Mouse (Mus musculus) layer of hippocampus, postnatal 10 days (tissue): ENCODE measurements around the gene Mcrip1. TPM values are rescaled to one million over a fixed set of nuclear protein-coding genes. Genes with fewer than 3 reads are reported as not detected.
"Not testable (repeated sequence)": the region's sequence is repeated elsewhere in the genome, so short reads cannot be mapped to it uniquely, and the experiment has no call there.

Source experiments
- DNase-seq, 2 experiments: peaks; one replicate each; pipeline ENCODE4 v3.0.0; 2021; ENCODE audit warnings: low spot score in 2 of 2
- long read RNA-seq: library from polyadenylated mRNA; stranded (forward); transcript quantifications from one replicate; pipeline ENCODE4 v2.0.0, GENCODE M21; 2023
- total RNA-seq, 2 experiments: library from RNA; stranded (reverse); gene quantifications; 2 replicates each; pipeline ENCODE4 v1.2.3; 2021

Gene Mcrip1
- total RNA-seq: 100 to 1,000 TPM in 1 of 2 experiments, 10 to 100 TPM in 1; 95.4 to 107 TPM
- long read RNA-seq, transcript Mcrip1-201 (5 exons, 1,205 nt): major isoform, 233 of 257 reads
- long read RNA-seq, partial matches to known transcripts: 4 of 257 reads
- long read RNA-seq, other reads (novel, unspliced or antisense): 16 of 257 reads

- DNase-seq: peak; percentile 90 to 95
Observed at GRCm38 (mm10) chr11:120549168-120549945, at the start of gene Mcrip1. TSS of gene Mcrip1 (minus strand) at chr11:120549727.

- DNase-seq: no peak
Observed at GRCm38 (mm10) chr11:120598990-120599549, 49.5 kb upstream of the Mcrip1 start.

- DNase-seq: peak; percentile 87 to 93
Observed at GRCm38 (mm10) chr11:120598283-120598989, 48.9 kb upstream of the Mcrip1 start, which contains the start of the genes Alyref and Anapc11. TSS of gene Alyref (minus strand) at chr11:120598365. TSS of gene Anapc11 (plus strand) at chr11:120598421.

DNA sequence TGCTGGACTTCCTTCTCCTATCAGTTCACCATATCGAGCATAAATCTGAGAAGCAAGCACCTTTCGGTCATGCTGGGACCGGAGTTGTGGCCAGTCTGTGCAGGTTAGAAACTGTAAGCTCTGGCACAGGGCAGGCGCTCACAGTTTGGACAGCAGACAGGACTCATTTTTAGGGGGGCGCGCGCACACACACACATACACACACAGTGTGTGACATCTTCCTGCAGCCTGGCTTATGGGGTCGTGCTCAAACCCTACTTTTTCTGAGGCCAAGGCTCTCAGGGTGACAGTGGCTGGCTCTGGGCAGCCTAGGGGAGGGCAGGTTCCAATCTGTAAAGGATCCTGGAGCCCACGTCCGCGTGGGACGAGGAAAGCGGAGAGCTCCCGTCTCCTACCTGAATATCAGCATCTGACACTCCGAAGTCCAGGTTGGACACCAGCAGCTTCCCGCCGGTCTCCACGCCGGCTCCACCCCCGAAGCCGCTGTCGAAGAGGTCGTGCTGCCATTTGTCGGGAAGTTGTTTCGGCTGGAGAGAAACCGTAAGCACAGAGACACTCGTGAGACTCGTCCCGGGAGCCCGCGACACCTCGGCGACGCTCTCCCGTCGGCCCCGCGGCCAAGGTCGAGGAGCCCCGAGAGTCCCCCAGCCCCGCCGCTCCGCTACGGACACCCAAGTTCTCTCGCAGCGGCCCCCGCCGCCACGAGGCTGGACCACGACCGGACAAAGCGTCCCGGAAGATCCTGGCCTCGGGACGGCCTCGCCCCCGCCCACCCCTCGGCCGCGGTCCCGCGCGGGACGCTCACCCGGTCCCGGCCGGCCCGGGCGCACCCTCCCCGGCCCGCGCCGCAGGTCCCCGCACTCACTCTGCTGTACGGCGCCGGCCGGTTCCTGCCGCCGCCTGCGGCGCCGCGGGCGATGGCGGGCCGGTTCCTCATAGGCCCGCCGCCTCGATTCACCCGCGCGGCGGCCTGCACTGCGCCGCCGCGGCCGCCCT lies 48.0 kb upstream of the Mcrip1 start:
- peak in 1 of 2 experiments; percentile 31 for DNase-seq

DNA sequence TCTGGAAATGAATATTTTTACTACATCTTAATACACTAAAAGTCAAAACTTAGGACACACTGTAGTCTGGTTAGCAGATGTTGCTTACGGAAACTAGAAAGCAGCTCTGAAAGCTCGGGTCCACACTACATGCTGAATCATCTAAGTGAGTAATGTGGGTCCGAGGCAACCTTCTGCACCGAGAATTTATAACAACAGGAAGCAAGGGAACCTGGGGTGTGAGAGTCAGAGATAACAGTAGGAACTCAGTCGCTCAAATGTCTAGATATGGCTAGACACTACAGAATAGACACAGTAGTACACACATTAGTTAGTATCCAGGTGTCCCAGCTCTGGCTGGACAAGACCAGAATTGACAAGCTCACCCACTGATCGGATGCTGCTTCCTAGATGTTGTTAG lies 39.0 kb upstream of the Mcrip1 start:
- no peak for DNase-seq

DNA sequence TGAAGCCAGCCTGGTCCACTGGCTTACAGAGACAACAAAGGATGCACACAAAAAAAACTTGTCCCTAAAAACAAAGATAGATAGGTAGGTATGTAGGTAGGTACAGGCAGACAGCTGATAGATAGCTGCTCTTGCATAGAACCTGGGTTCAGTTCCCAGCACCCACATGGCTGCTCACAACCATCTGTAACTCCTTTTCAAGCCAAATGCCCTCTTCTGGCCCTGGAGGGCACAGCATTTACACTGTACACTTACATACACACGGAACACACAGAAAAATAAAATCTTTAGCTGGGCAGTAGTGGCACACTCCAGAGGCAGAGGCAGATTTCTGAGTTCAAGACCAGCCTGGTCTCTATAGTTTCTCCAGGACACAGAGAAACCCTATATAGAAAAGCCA lies 34.4 kb upstream of the Mcrip1 start:
- DNase-seq: no peak

GRCm38 (mm10) chr11:120582982-120583293 lies 33.4 kb upstream of the Mcrip1 start:
- not testable (repeated sequence) for DNase-seq

DNA sequence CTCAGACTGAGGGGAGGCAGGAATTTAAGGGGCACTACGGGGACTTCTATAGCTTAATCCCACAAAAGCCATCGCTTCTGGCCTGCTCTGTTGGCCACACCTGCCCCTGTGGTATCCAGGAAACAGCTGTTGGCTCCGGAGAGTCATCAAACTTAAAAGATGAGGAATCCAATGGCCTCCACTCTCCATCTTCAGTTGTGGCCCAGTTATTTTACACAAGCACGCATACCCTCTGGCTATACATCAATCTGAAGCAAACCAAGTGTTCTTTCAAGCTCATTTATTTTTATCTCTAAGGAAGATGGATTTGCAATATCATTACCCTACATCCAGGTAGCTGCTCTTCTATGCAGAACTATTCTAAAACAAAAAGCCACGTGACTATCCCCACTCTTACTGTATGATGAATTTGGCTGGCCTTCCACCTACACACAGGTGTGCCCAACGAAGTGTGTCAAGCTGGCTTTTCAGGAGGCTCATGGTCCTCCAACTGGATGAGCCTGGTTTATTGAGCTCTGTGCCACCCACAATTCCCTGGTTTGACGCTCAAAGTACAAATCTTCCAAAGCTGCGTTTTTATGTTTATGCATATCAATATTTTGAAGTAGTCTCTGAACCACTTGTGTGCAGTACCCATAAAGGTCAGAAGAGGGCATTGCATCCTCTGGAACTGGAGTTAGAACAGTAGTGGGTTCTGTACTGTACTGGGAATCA lies 32.9 kb upstream of the Mcrip1 start:
- DNase-seq: no peak

GRCm38 (mm10) chr11:120581490-120582267 lies 32.2 kb upstream of the Mcrip1 start, which contains the start of gene Arhgdia:
TSS of gene Arhgdia (minus strand) at chr11:120581624.
- peak; percentile 88 to 92 for DNase-seq

DNA sequence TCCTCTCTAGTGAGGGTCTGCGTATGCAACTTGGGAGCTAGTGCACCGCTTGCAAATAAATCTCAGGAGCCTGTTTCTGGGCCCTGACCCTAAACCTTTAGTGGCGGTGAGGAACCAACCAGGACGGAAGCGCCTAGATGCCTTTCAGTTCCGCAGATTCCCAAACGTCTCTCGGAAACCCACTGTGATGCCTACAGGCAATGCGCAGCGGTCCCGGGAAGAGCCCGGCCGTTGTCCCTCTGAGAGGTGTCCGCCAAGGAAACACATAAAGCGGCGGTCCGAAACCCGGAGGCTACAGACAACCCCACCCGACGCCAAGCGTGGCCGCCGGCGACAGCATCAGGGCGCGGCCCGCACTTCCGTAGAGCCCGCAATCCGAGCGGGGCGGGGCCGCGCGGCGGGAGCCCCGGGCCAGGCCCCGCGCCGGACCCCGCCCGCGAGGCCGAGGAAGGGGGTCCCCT lies 31.4 kb upstream of the Mcrip1 start:
- peak; percentile 45 for DNase-seq

DNA sequence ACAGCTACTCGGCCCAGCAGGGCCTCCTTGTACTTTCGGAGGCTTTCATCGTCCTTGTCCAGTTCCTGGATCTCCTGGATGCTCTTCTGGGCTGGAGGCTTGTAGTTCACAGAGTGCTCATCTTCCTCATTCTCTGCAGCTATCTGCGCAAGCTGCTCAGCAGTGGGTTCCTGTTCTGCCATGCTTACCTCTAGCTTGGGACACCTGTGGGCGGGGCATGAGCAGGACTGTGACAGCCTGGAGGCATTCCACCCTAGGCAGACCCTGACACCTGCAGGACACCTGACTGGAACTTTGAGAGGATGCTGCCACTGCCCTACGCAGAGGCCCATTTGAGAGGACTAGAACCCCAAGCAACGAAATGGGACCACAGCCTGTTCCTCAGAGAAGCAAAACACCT lies 30.7 kb upstream of the Mcrip1 start:
- DNase-seq: no peak

- peak; percentile 83 to 85 for DNase-seq
Observed at GRCm38 (mm10) chr11:120579316-120580107, 30.0 kb upstream of the Mcrip1 start.

GRCm38 (mm10) chr11:120578694-120579243 lies 29.2 kb upstream of the Mcrip1 start:
- DNase-seq: no peak

GRCm38 (mm10) chr11:120578024-120578693 lies 28.6 kb upstream of the Mcrip1 start:
- DNase-seq: no peak

GRCm38 (mm10) chr11:120577211-120578023 lies 27.9 kb upstream of the Mcrip1 start:
- peak in 1 of 2 experiments; percentile 34 for DNase-seq

DNA sequence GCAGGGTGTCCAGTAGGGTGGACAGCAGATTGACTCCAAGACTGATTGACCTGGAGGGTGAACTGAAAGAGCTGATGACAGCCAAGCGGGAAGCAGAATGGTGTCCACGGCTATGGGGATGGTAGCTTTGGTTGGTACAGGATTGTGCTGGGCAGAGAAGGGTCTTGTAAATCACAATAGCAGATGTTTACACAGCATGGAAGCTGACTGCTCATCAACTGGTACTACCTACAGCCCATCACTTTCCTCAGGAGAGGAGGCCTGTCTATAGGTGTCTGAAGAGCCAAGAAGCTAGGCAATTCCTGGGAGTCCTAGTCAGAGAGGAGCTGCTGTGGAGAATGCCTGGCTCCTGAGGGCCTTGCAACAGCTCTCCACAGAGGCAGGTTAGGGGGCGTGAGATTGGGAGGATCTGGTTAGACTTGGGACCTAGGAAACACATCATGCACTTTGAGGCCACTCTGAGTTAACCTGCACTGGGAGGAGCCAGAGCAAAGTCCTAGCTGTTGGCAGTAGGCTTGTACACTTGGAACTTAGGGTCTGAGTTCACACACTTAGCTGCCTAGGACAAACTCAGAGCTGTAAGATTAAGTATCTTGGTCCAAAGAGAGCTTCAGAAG lies 26.9 kb upstream of the Mcrip1 start:
- DNase-seq: no peak
